ENCODE assay signal across 12 mouse cellular contexts in the genomic region with DNA sequence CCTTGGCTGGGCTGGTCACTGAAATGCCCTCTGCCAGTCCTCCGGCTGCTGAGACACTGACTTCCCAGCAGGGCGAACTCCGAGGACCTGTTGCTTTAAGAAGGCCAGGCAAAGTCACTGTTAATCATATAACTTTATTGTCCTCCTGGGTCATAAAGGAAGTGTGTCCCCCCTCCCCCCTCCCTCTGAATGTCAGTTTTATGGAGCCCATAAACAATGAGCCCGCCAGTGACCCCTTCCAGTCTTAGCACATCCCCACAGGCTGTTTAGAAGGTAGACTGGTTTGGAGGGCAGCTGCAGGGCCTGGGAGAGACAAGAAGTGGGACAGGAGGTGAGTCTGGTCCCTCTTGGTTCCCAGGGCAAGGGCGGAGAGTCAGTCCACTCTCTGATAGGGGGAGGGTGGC. TPM values are rescaled to one million over a fixed set of nuclear protein-coding genes. Genes with fewer than 3 reads are reported as not detected.
DNase-seq lines count a peak whose midpoint lies in the region; ATAC-seq and TF ChIP-seq lines count a peak whose summit lies in the region.
"Had no signal": no experiment of that assay in that cellular context is flagged by ENCODE, and none has a peak within 500 bp of the region (broad histone marks: within the 10 kb centered on the region; RNA-seq: fewer than 3 reads in every experiment).

No protein-coding gene starts in this region.

- peaks cover 16% of the 10 kb centered on the region for H3K36me3 ChIP-seq in limb, embryonic 15.5 days
- H3K36me3 ChIP-seq in forebrain, embryonic 11.5 days (ENCODE audit: control insufficient read depth, insufficient read depth, low read length), result no peaks in the 10 kb centered on the region
- H3K36me3 ChIP-seq: G1E had no signal

- H3K4me3 ChIP-seq in gastrocnemius, adult 2 months, result peak overlapping the region; percentile 70
- 0 out of 2 replicates have a peak overlapping the region, but pooled peaks have one; percentile 0 for H3K4me3 ChIP-seq in limb, embryonic 15.5 days
- H3K4me3 ChIP-seq in forebrain, embryonic 11.5 days (ENCODE audit: low read depth, low read length), result no peak overlapping the region

- no peaks in the 10 kb centered on the region for H3K27me3 ChIP-seq in limb, embryonic 15.5 days
- no peaks in the 10 kb centered on the region for H3K27me3 ChIP-seq in forebrain, embryonic 11.5 days (ENCODE audit: control insufficient read depth, insufficient read depth, low read length)

- peaks cover 28% of the 10 kb centered on the region for H3K4me1 ChIP-seq in limb, embryonic 15.5 days
- peaks cover 12% of the 10 kb centered on the region; the same call in 1 of the 2 replicates for H3K4me1 ChIP-seq in forebrain, embryonic 11.5 days (replicated peaks; ENCODE audit: control insufficient read depth, insufficient read depth, low read length)

- ATAC-seq in limb, embryonic 15.5 days (ENCODE audit: insufficient number of reproducible peaks, low FRiP score, low TSS enrichment, low read depth), result no peak
- ATAC-seq in forebrain, embryonic 11.5 days (replicated peaks; ENCODE audit: low FRiP score), result no peak
- ATAC-seq: liver, postnatal 0 days had no signal

- DNase-seq in gastrocnemius, adult 2 months, result no peak
- DNase-seq in gastrocnemius, adult 18-20 months (ENCODE audit: low spot score), result no peak
- DNase-seq in thymus, postnatal 14 days, result peak; percentile 17
- no peak for DNase-seq in thymus, adult 18-20 months
- DNase-seq in yolk sac, embryonic 10.5 days (ENCODE audit: low spot score), result peak; percentile 63
- DNase-seq in layer of hippocampus, postnatal 36 days, result no peak
- no peak for DNase-seq in forebrain, embryonic 11.5 days (ENCODE audit: low spot score)
- DNase-seq: gastrocnemius, postnatal 25 days; heart, postnatal 4 days; liver, postnatal 0 days had no signal

- H3K4me2 ChIP-seq in limb, embryonic 15.5 days, result peak overlapping the region; percentile 21; the same call in 1 of the 2 replicates
- H3K4me2 ChIP-seq in forebrain, embryonic 11.5 days (ENCODE audit: low read depth, low read length, severe bottlenecking), result no peak overlapping the region

- WGBS in limb, embryonic 15.5 days, result 29% methylated on average over 5 of the region's 5 CpGs
- WGBS in forebrain, embryonic 11.5 days, result 59% methylated on average over 5 of the region's 5 CpGs

- peak overlapping the region; percentile 81 for H3K27ac ChIP-seq in gastrocnemius, adult 2 months
- no peak overlapping the region for H3K27ac ChIP-seq in limb, embryonic 15.5 days
- no peak overlapping the region for H3K27ac ChIP-seq in forebrain, embryonic 11.5 days (ENCODE audit: low read depth, low read length)

- no peaks in the 10 kb centered on the region for H3K9me3 ChIP-seq in limb, embryonic 15.5 days
- H3K9me3 ChIP-seq in forebrain, embryonic 11.5 days (ENCODE audit: control insufficient read depth, low read length), result no peaks in the 10 kb centered on the region; the same call in 1 of the 2 replicates

- intact Hi-C loops in gastrocnemius, adult 2 months (cut with DNase I), result loop anchor here (2.0 kb wide), 1 partner anchor 48 kb away; no protein-coding TSS in a partner anchor

- no peak for TF ChIP-seq CTCF in gastrocnemius, adult 2 months (IDR thresholded peaks at IDR 0.05)

- no peak overlapping the region for H3K9ac ChIP-seq in limb, embryonic 15.5 days
- H3K9ac ChIP-seq in forebrain, embryonic 11.5 days (ENCODE audit: low read length), result no peak overlapping the region
- H3K9ac ChIP-seq: liver, postnatal 0 days had no signal

RNA-seq across cellular contexts. Expression of a gene that starts 46.9 kb away (rescaled TPM):
- total RNA-seq in gastrocnemius, adult 2 months (2021), result 1 to 10 TPM; 1.8 to 3.3 TPM
- 1 to 10 TPM in 1 of 2 experiments, under 1 TPM in 1; 1.00 to 1.6 TPM for total RNA-seq in gastrocnemius, adult 18-20 months (2021)
- polyA plus RNA-seq in limb, embryonic 15.5 days (2015; fragmentation: Nextera tagmentation; extraction: Ambion mirVana), result 23.4 and 23.9 TPM in 2 replicates
- total RNA-seq in layer of hippocampus, postnatal 36 days (2021), result 10 to 100 TPM; 20.7 to 31.6 TPM
- 30.4 and 33.7 TPM in 2 replicates for polyA plus RNA-seq in forebrain, embryonic 11.5 days (2014; fragmentation: Nextera tagmentation; extraction: Ambion mirVana)
- polyA plus RNA-seq: G1E had no signal

Comparison
In these comparisons a context has a peak if more than half of its experiments do, and no peak if none do; other contexts are left out.
1. DNase-seq: peak in thymus, postnatal 14 days (single experiment) and yolk sac, embryonic 10.5 days (single experiment); none in gastrocnemius, adult 2 months (single experiment), gastrocnemius, adult 18-20 months (single experiment), thymus, adult 18-20 months (0 of 2), layer of hippocampus, postnatal 36 days (0 of 2) and forebrain, embryonic 11.5 days (single experiment).
2. RNA of a gene that starts 46.9 kb away (total RNA-seq): 20.7 to 31.6 TPM in layer of hippocampus, postnatal 36 days; 1.8 to 3.3 TPM in gastrocnemius, adult 2 months and 1.00 to 1.6 TPM in gastrocnemius, adult 18-20 months; every median in the first group is over 4 times any median in the second.